Mouse (Mus musculus): ENCODE data around the gene Psma6. TPM values are rescaled to one million over a fixed set of nuclear protein-coding genes. Genes with fewer than 3 reads are reported as not detected.

The Psma6 gene
- polyA plus RNA-seq, 1 experiment = 140 TPM

DNA sequence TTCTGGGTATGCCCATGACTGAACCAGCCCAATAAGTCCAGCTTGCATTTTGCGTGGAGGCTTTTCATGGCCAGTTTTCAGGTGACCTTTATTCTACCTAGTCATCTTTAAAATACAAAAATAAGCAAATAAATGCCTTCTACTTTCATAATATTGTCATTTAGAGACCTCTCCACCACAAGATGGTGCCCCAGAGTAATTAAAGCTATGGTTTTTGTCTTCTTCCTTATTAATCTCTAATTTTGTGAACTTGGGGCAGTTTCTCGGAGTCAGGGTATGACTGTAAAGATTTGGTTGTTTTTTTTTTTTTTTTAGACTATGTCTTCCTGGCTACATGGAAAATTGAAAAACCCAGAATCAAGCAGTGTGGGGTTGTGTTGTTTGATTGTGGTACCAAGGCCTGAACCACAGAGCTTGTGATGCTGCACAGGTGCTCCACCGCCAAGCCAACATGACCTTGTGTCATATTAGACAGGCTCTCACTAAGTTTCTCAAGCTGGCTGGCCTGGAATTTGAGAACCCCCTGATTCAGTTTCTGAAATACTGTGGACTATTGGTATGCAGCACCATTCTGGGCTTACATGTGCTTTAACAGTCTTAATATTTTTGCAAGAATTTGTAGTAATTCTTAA, 11.5 kb upstream of the Psma6 start:
- H3K27ac ChIP-seq (ENCODE audit: insufficient read depth, low read depth, low read length) = no peak overlapping the region
- peaks cover 12% of the 10 kb centered on the region for H3K4me1 ChIP-seq (ENCODE audit: control insufficient read depth, insufficient read depth, low read length)
- TF ChIP-seq CTCF (IDR thresholded peaks at IDR 0.05; ENCODE audit: low read depth, low read length) (no peak), POLR2A (IDR thresholded peaks at IDR 0.05; ENCODE audit: borderline replicate concordance, low read depth, low read length) (no peak)
- H3K4me3 ChIP-seq (ENCODE audit: insufficient read depth, low read length) = no peak overlapping the region

GRCm38 (mm10) chr12:55376956-55377609, 6.9 kb upstream of the Psma6 start:
- H3K27ac ChIP-seq (ENCODE audit: insufficient read depth, low read depth, low read length) = no peak overlapping the region
- TF ChIP-seq CTCF (IDR thresholded peaks at IDR 0.05; ENCODE audit: low read depth, low read length) = no peak
- TF ChIP-seq POLR2A (IDR thresholded peaks at IDR 0.05; ENCODE audit: borderline replicate concordance, low read depth, low read length) = no peak
- no peaks in the 10 kb centered on the region for H3K4me1 ChIP-seq (ENCODE audit: control insufficient read depth, insufficient read depth, low read length)
- H3K4me3 ChIP-seq (ENCODE audit: insufficient read depth, low read length) = no peak overlapping the region

GRCm38 (mm10) chr12:55377610-55377980, 6.4 kb upstream of the Psma6 start:
- no peak overlapping the region for H3K27ac ChIP-seq (ENCODE audit: insufficient read depth, low read depth, low read length)
- TF ChIP-seq POLR2A (IDR thresholded peaks at IDR 0.05; ENCODE audit: borderline replicate concordance, low read depth, low read length) (no peak), CTCF (IDR thresholded peaks at IDR 0.05; ENCODE audit: low read depth, low read length) (no peak)
- H3K4me1 ChIP-seq (ENCODE audit: control insufficient read depth, insufficient read depth, low read length) = no peaks in the 10 kb centered on the region
- no peak overlapping the region for H3K4me3 ChIP-seq (ENCODE audit: insufficient read depth, low read length)

DNA sequence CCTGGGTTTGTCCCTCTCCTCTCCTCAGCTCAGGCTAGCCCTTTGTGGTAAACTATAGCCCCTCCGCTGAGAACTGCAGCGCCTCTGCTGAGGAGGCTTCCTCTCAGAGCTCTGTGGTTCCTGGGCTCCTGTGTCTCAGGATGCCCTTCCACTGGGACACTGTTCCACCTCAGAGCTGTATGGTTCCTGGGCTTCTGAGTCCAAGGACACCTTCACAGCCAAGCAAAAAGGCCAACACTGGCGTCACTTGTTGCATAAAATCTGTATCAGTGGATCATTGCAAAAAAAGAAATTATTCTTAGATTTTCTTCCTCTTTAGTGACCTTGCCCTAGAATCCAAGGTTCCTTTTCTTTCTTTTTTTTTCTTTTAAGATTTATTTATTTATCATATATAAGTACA, 804 bp downstream of the Psma6 start:
- Histone ChIP-seq H3K4me1 (ENCODE audit: control insufficient read depth, insufficient read depth, low read length) (peaks cover 25% of the 10 kb centered on the region), H3K27ac (ENCODE audit: insufficient read depth, low read depth, low read length) (no peak overlapping the region), H3K4me3 (ENCODE audit: insufficient read depth, low read length) (no peak overlapping the region)
- TF ChIP-seq POLR2A (IDR thresholded peaks at IDR 0.05; ENCODE audit: borderline replicate concordance, low read depth, low read length) (no peak), CTCF (IDR thresholded peaks at IDR 0.05; ENCODE audit: low read depth, low read length) (no peak)

GRCm38 (mm10) chr12:55385931-55386330, 1.9 kb downstream of the Psma6 start:
- Histone ChIP-seq H3K27ac (ENCODE audit: insufficient read depth, low read depth, low read length) (no peak overlapping the region), H3K4me1 (ENCODE audit: control insufficient read depth, insufficient read depth, low read length) (peaks cover 32% of the 10 kb centered on the region), H3K4me3 (ENCODE audit: insufficient read depth, low read length) (no peak overlapping the region)
- TF ChIP-seq POLR2A (IDR thresholded peaks at IDR 0.05; ENCODE audit: borderline replicate concordance, low read depth, low read length) (no peak), CTCF (IDR thresholded peaks at IDR 0.05; ENCODE audit: low read depth, low read length) (no peak)

DNA sequence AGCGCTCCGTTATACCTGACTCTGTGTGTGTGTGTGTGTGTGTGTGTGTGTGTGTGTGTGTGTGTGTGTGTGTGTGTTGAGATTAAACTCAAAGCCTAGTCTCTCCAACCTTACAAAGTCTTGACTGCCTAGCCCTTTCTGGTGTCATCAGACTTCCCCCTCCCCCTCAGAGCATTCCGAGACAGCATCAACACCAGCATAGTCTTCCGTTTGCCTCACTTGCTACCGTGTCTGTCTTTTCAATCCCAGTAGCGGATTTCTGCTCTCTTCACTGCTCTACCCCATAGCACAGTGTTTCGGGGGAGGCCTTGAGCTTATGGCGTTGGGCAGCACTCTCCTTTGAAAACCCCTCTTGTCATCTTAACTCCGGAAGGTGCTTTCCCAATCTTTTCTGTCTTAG, 2.4 kb downstream of the Psma6 start:
- peaks cover 32% of the 10 kb centered on the region for H3K4me1 ChIP-seq (ENCODE audit: control insufficient read depth, insufficient read depth, low read length)
- TF ChIP-seq CTCF (IDR thresholded peaks at IDR 0.05; ENCODE audit: low read depth, low read length) (no peak), POLR2A (IDR thresholded peaks at IDR 0.05; ENCODE audit: borderline replicate concordance, low read depth, low read length) (no peak)
- H3K27ac ChIP-seq (ENCODE audit: insufficient read depth, low read depth, low read length) = no peak overlapping the region
- no peak overlapping the region for H3K4me3 ChIP-seq (ENCODE audit: insufficient read depth, low read length)

DNA sequence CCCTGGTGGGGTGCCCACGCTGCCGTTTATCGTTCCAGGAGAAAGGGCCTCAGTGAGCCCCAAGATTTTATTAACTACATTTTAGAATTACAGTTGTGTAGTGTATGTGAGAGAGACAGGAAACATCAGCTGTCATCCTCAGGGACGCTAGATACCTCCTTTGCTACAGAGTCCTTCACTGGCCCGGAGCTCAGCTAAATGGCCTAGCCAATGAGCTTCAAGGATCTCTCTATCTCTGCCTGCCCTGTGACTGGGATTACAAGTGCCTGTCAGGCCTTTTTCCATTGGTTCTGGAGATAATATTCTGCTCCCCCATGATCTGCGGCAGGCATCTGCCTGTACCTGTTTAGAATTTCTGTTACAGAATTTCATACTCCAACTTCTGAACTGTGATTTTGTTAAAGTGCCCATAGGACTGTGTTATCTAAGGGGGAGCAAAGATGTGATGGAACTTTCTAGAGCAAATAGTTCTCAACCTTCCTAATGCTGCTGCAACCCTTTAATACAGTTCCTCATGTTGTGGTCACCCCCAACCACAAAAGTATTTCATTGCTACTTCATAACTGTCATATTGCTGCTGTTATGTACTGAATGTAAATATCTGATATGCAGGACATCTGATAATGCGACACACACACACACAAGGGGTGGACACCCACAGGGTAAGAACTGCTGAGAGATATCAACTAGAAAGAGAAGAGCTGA, 3.2 kb downstream of the Psma6 start:
- peaks cover 32% of the 10 kb centered on the region for H3K4me1 ChIP-seq (ENCODE audit: control insufficient read depth, insufficient read depth, low read length)
- TF ChIP-seq POLR2A (IDR thresholded peaks at IDR 0.05; ENCODE audit: borderline replicate concordance, low read depth, low read length) (no peak), CTCF (IDR thresholded peaks at IDR 0.05; ENCODE audit: low read depth, low read length) (no peak)
- H3K27ac ChIP-seq (ENCODE audit: insufficient read depth, low read depth, low read length) = no peak overlapping the region
- H3K4me3 ChIP-seq (ENCODE audit: insufficient read depth, low read length) = no peak overlapping the region

GRCm38 (mm10) chr12:55387788-55388465, 3.9 kb downstream of the Psma6 start:
- H3K27ac ChIP-seq (ENCODE audit: insufficient read depth, low read depth, low read length) = no peak overlapping the region
- TF ChIP-seq POLR2A (IDR thresholded peaks at IDR 0.05; ENCODE audit: borderline replicate concordance, low read depth, low read length) = no peak
- no peak for TF ChIP-seq CTCF (IDR thresholded peaks at IDR 0.05; ENCODE audit: low read depth, low read length)
- no peak overlapping the region for H3K4me3 ChIP-seq (ENCODE audit: insufficient read depth, low read length)
- H3K4me1 ChIP-seq (ENCODE audit: control insufficient read depth, insufficient read depth, low read length) = peaks cover 32% of the 10 kb centered on the region

- TF ChIP-seq CTCF (IDR thresholded peaks at IDR 0.05; ENCODE audit: low read depth, low read length) (peak; percentile 15; the same call in 1 of the 2 replicates), POLR2A (IDR thresholded peaks at IDR 0.05; ENCODE audit: borderline replicate concordance, low read depth, low read length) (no peak)
- H3K4me3 ChIP-seq (ENCODE audit: insufficient read depth, low read length) = no peak overlapping the region
- peaks cover 32% of the 10 kb centered on the region for H3K4me1 ChIP-seq (ENCODE audit: control insufficient read depth, insufficient read depth, low read length)
- H3K27ac ChIP-seq (ENCODE audit: insufficient read depth, low read depth, low read length) = no peak overlapping the region
Observed at GRCm38 (mm10) chr12:55388478-55388877, 4.5 kb downstream of the Psma6 start.
